Mouse (Mus musculus) bone marrow macrophage, adult 2 months (primary cell): ENCODE data around the gene Ppm1g.

Source experiments
- CTCF ChIP-seq: IDR thresholded peaks from 2 replicates; pipeline ENCODE4 v1.5.1; 2012; ENCODE audit warnings: low read depth, mild to moderate bottlenecking, low read length, moderate library complexity
- POLR2A ChIP-seq: IDR thresholded peaks from 2 replicates; pipeline ENCODE4 v1.6.1; 2012; ENCODE audit warnings: mild to moderate bottlenecking, low read depth, low read length, borderline replicate concordance

DNA sequence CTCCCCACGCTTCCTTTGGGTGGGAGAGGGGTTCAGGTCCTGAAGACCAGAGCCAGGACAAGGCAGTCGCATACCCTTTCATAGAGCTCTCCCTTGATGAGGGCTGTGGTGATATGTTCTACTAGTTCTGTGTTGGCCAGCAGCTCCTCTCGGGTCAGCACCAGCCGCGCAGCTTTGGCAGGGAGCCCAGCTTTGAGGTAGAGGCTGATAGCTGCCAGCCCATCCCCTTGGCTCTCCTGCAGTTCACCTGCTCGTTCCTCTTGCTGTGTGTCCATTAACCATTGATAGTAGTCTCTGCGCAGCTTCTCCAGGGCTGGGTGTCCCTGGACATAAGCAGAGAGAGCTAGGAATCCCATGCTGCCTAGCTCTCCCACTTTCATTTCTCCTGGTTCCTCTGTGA is 45.6 kb upstream of the Ppm1g start:
- TF ChIP-seq CTCF (no peak), POLR2A (no peak)
